In genomic region chr7:16466565-16466964, GRCm38 (mm10) we compare ENCODE assay signal across 9 mouse cellular contexts. TPM values are rescaled to one million over a fixed set of nuclear protein-coding genes. Genes with fewer than 3 reads are reported as not detected.
A peak's percentile ranks its signal among the peaks of the same experiment; 100 is the strongest.
DNase-seq lines count a peak whose midpoint lies in the region; ATAC-seq and TF ChIP-seq lines count a peak whose summit lies in the region.
"Had no signal": no experiment of that assay in that cellular context is flagged by ENCODE, and none has a peak within 500 bp of the region (broad histone marks: within the 10 kb centered on the region; RNA-seq: fewer than 3 reads in every experiment).

No protein-coding gene starts in this region.

- peak; percentile 28 to 70 for DNase-seq in left cerebral cortex, postnatal 14 days (ENCODE audit: low spot score in 2 of 2)
- no peak for DNase-seq in left cerebral cortex, postnatal 4 days
- DNase-seq in adrenal gland, postnatal 36 days: no peak
- DNase-seq in gastrocnemius, adult 8-10 months (ENCODE audit: low spot score in 2 of 2): no peak

- H3K9ac ChIP-seq in ES-Bruce4 (ENCODE audit: low read depth, poor library complexity, severe bottlenecking): no peak overlapping the region

- no peak overlapping the region for H3K4me3 ChIP-seq in ES-Bruce4 (ENCODE audit: low read depth, low read length)
- H3K4me3 ChIP-seq in bone marrow macrophage, adult 2 months (ENCODE audit: insufficient read depth, low read length): no peak overlapping the region

- no peak for TF ChIP-seq POLR2A in ES-Bruce4 (IDR thresholded peaks at IDR 0.05; ENCODE audit: insufficient read depth, low read length)
- TF ChIP-seq POLR2A in bone marrow macrophage, adult 2 months (IDR thresholded peaks at IDR 0.05; ENCODE audit: borderline replicate concordance, low read depth, low read length): no peak

- no peak for TF ChIP-seq EP300 in ES-Bruce4 (IDR thresholded peaks at IDR 0.05; ENCODE audit: insufficient read depth, low read depth, low read length)

- ATAC-seq in megakaryocyte progenitor cell, adult 5-6 weeks (replicated peaks; ENCODE audit: poor library complexity): peak; percentile 67
- no peak for ATAC-seq in cerebellum, adult (ENCODE audit: insufficient number of reproducible peaks, low FRiP score, low TSS enrichment)
- ATAC-seq: intestine, embryonic 16.5 days had no signal

- H3K4me1 ChIP-seq in ES-Bruce4 (ENCODE audit: control insufficient read depth, insufficient read depth, low read length): no peaks in the 10 kb centered on the region
- no peaks in the 10 kb centered on the region for H3K4me1 ChIP-seq in bone marrow macrophage, adult 2 months (ENCODE audit: control insufficient read depth, insufficient read depth, low read length)

- intact Hi-C loops in left cerebral cortex, postnatal 14 days (cut with DNase I): loop anchor here (10.0 kb wide), 2 partner anchors 172 to 268 kb away; partner anchors contain the start of gene Ap2s1
- intact Hi-C loops in left cerebral cortex, postnatal 4 days (cut with DNase I): no loop called here

- no peaks in the 10 kb centered on the region for H3K27me3 ChIP-seq in ES-Bruce4 (ENCODE audit: control insufficient read depth, insufficient read depth, low read length, poor library complexity, severe bottlenecking)

- no peaks in the 10 kb centered on the region for H3K36me3 ChIP-seq in ES-Bruce4 (ENCODE audit: control insufficient read depth, insufficient read depth, low read length, poor library complexity, severe bottlenecking)

- peak; percentile 85 for TF ChIP-seq CTCF in ES-Bruce4 (IDR thresholded peaks at IDR 0.05; ENCODE audit: low read depth, low read length)
- TF ChIP-seq CTCF in bone marrow macrophage, adult 2 months (IDR thresholded peaks at IDR 0.05; ENCODE audit: low read depth, low read length): peak; percentile 58

- H3K27ac ChIP-seq in ES-Bruce4 (ENCODE audit: insufficient read depth, low read length): no peak overlapping the region
- H3K27ac ChIP-seq in bone marrow macrophage, adult 2 months (ENCODE audit: insufficient read depth, low read depth, low read length): no peak overlapping the region

- no peaks in the 10 kb centered on the region for H3K9me3 ChIP-seq in ES-Bruce4 (replicated peaks; ENCODE audit: control insufficient read depth, insufficient read depth, low read length, poor library complexity, severe bottlenecking)

RNA-seq across cellular contexts. Expression of gene Npas1, which starts 11.0 kb away (rescaled TPM):
- 10 to 100 TPM; 13.4 to 14.8 TPM for total RNA-seq in left cerebral cortex, postnatal 14 days (2021)
- 10 to 100 TPM; 22.8 to 24.6 TPM for total RNA-seq in left cerebral cortex, postnatal 4 days (2021)
- polyA plus RNA-seq in ES-Bruce4 (2011; ENCODE audit: insufficient read depth, insufficient read length, low read depth, missing spikeins): 0.27 and 0.70 TPM in 2 replicates
- not detected in 2 replicates for polyA plus RNA-seq in bone marrow macrophage, adult 2 months (2012; ENCODE audit: insufficient read depth, insufficient read length, missing spikeins)
- total RNA-seq in megakaryocyte progenitor cell, adult 5-6 weeks (2015): not detected in 2 replicates
- not detected in 2 replicates for total RNA-seq in megakaryocyte progenitor cell, adult 5-6 weeks (2017)
- total RNA-seq in adrenal gland, postnatal 36 days (2021): not detected
- not detected for total RNA-seq in gastrocnemius, adult 8-10 months (2022)

RNA-seq across cellular contexts. Expression of gene Tmem160, which starts 14.0 kb away (rescaled TPM):
- 10 to 100 TPM; 90.4 to 90.8 TPM for total RNA-seq in left cerebral cortex, postnatal 14 days (2021)
- total RNA-seq in left cerebral cortex, postnatal 4 days (2021): 10 to 100 TPM; 61.8 to 66.8 TPM
- polyA plus RNA-seq in ES-Bruce4 (2011; ENCODE audit: insufficient read depth, insufficient read length, low read depth, missing spikeins): 24.3 and 25.4 TPM in 2 replicates
- 43.4 and 51.6 TPM in 2 replicates for polyA plus RNA-seq in bone marrow macrophage, adult 2 months (2012; ENCODE audit: insufficient read depth, insufficient read length, missing spikeins)
- total RNA-seq in megakaryocyte progenitor cell, adult 5-6 weeks (2015): 34.6 and 42.5 TPM in 2 replicates
- total RNA-seq in megakaryocyte progenitor cell, adult 5-6 weeks (2017): 9.5 and 13.5 TPM in 2 replicates
- total RNA-seq in adrenal gland, postnatal 36 days (2021): 10 to 100 TPM; 69.1 to 82.7 TPM
- 10 to 100 TPM; 54.7 to 73.2 (median 60.1) TPM for total RNA-seq in gastrocnemius, adult 8-10 months (2022)

Comparison
In these comparisons a context has a peak if more than half of its experiments do, and no peak if none do; other contexts are left out.
1. DNase-seq: peak in left cerebral cortex, postnatal 14 days (2 of 2); none in left cerebral cortex, postnatal 4 days (single experiment), adrenal gland, postnatal 36 days (0 of 2) and gastrocnemius, adult 8-10 months (0 of 2).
2. RNA of gene Npas1, which starts 11.0 kb away (total RNA-seq): 22.8 to 24.6 TPM in left cerebral cortex, postnatal 4 days and 13.4 to 14.8 TPM in left cerebral cortex, postnatal 14 days; not detected in megakaryocyte progenitor cell, adult 5-6 weeks, not detected in adrenal gland, postnatal 36 days and not detected in gastrocnemius, adult 8-10 months; every median in the first group is over 10 times any median in the second.